Mouse (Mus musculus): Measurements from ENCODE around the gene Zfp287. TPM values are rescaled to one million over a fixed set of nuclear protein-coding genes. Genes with fewer than 3 reads are reported as not detected.

The Zfp287 gene
- polyA plus RNA-seq, 1 experiment from 2014 or later = 20.4 TPM

DNA sequence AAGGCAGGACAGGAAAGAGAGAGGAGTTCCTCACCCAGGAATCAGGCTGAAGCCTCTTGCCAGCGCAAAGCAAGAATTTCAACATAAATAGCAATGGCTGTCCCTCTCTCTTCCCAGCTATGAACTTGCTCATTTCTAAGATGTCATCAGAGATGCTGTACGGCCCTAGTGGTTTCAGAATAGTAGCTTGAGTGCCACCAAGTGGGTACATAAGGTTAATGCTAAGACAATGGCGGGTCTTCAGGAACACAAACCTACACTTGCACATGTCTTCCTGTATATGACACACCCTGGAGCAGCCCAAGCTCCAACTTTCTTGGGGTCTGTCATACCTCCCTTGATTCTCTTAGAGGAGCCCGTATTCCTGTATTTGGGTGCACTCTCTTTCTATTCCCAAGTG is 32.0 kb downstream of the Zfp287 start:
- no peak overlapping the region for H3K27ac ChIP-seq (replicated peaks)
- no peak for ATAC-seq (ENCODE audit: low FRiP score, low read depth)
- no peaks in the 10 kb centered on the region for H3K27me3 ChIP-seq
- H3K4me2 ChIP-seq (replicated peaks) = no peak overlapping the region
- H3K4me1 ChIP-seq = no peaks in the 10 kb centered on the region
- no peaks in the 10 kb centered on the region for H3K36me3 ChIP-seq
- H3K9ac ChIP-seq (replicated peaks) = no peak overlapping the region
- no peak overlapping the region for H3K4me3 ChIP-seq
- peaks cover 4% of the 10 kb centered on the region; the same call in 1 of the 2 replicates for H3K9me3 ChIP-seq
- WGBS = 75% methylated on average over 4 of the region's 4 CpGs

DNA sequence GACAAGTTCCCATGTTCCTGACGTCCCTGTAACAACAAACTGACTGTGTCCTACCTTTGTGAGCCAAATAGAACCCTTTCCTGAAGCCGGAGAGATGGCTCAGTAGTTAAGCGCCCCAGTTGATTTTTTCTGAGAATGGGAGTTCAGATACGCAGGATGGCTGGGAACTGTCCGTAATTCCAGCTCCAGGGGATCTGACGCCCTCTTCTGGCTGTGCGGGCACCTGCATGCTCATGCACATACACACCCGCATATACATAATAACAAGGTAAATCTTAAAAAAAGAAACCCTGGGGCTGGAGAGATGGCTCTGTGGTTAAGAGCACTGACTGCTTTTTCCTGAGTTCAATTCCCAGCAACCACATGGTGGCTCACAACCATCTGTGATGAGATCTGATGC is 36.6 kb downstream of the Zfp287 start:
- Histone ChIP-seq H3K4me3 (no peak overlapping the region), H3K27me3 (no peaks in the 10 kb centered on the region), H3K9me3 (peaks cover 4% of the 10 kb centered on the region; the same call in 1 of the 2 replicates), H3K36me3 (no peaks in the 10 kb centered on the region), H3K9ac (replicated peaks) (no peak overlapping the region), H3K27ac (replicated peaks) (no peak overlapping the region), H3K4me1 (no peaks in the 10 kb centered on the region), H3K4me2 (replicated peaks) (no peak overlapping the region)
- no peak for ATAC-seq (ENCODE audit: low FRiP score, low read depth)
- 97% methylated on average over 8 of the region's 8 CpGs for WGBS

DNA sequence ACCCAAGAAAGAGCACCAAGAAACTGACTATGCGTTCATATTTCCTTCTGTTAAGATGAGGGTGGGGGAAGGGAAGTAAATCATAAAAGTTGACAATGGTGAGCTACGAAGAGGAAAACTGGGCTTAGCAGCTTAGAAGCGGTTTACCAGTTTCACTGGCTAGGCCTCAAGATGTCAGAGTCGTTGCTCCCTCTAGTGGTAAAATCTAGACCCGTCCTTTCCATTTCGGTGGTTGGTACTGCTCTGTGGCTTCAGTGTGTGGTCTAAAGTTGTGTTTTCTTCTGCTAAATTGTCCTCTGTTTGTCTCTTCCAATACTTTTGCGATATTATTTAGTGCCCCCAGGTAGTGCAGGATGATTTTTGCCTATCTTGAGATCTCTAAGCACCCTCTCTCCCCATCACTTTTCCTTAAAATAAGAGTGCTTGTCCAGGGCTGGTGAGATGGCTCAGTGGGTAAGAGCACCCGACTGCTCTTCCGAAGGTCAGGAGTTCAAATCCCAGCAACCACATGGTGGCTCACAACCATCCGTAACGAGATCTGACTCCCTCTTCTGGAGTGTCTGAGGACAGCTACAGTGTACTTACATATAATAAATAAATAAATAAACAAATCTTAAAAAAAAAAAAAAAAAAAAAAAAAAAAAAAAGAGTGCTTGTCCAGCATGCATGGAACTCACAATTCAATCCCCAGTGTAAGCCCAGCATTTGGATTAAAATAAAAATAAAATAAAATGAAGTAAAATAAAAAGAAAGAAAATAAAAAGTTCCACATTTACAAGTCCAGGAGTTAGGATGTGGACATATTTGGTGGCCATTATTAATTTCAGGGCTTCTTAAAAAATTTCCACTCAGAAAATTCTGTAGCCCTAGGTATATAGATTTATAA is 38.2 kb downstream of the Zfp287 start:
- no peaks in the 10 kb centered on the region for H3K4me1 ChIP-seq
- ATAC-seq (ENCODE audit: low FRiP score, low read depth) = no peak
- no peaks in the 10 kb centered on the region for H3K27me3 ChIP-seq
- no peaks in the 10 kb centered on the region for H3K36me3 ChIP-seq
- H3K4me3 ChIP-seq = no peak overlapping the region
- no peak overlapping the region for H3K4me2 ChIP-seq (replicated peaks)
- no peak overlapping the region for H3K9ac ChIP-seq (replicated peaks)
- WGBS = 28% methylated on average over 11 of the region's 11 CpGs
- no peak overlapping the region for H3K27ac ChIP-seq (replicated peaks)
- peaks cover 4% of the 10 kb centered on the region; the same call in 1 of the 2 replicates for H3K9me3 ChIP-seq

DNA sequence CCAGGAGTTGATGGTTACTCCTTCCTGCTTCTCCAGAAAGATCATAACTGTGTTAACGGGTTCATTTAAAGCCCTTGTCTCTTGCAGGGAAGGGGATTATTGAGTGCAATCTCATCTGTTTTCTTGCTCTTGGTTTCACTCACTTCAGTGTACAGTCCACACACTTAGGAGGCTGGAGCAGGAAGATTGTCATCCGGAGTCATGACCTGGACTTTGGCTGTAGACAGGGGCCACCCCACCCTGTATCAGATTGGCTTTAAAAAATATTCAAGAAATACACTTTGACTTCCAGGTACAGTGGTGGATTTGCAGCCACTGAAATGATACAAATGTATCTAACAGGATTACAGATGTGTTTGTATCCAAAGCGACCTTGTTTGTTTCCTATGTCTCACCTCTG is 40.1 kb downstream of the Zfp287 start:
- ATAC-seq (ENCODE audit: low FRiP score, low read depth) = no peak
- no peaks in the 10 kb centered on the region for H3K36me3 ChIP-seq
- H3K9me3 ChIP-seq = peaks cover 4% of the 10 kb centered on the region; the same call in 1 of the 2 replicates
- H3K4me1 ChIP-seq = no peaks in the 10 kb centered on the region
- H3K27ac ChIP-seq (replicated peaks) = no peak overlapping the region
- H3K9ac ChIP-seq (replicated peaks) = no peak overlapping the region
- no peak overlapping the region for H3K4me3 ChIP-seq
- H3K27me3 ChIP-seq = no peaks in the 10 kb centered on the region
- WGBS = 93% methylated on average over 3 of the region's 3 CpGs
- H3K4me2 ChIP-seq (replicated peaks) = no peak overlapping the region

DNA sequence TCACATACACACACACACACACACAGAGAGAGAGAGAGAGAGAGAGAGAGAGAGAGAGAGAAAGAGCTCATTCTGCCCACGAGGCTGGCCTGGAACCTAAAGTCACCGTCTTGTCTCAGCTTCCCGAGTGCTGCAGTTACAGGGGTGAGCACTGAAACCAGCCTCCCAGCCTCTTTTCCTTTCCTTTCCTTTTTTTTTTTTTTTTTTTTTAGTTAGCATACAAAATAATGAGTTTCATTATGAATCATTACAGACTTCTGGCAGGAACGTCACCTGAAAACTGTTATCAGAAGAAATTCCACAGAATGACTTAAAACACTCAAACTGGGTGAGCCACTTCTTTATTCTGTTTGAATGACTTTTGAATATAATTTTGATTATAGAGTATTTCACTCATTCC is 51.8 kb downstream of the Zfp287 start:
- H3K9me3 ChIP-seq = no peaks in the 10 kb centered on the region
- H3K4me2 ChIP-seq (replicated peaks) = no peak overlapping the region
- H3K4me3 ChIP-seq = no peak overlapping the region
- H3K27ac ChIP-seq (replicated peaks) = no peak overlapping the region
- no peak overlapping the region for H3K9ac ChIP-seq (replicated peaks)
- WGBS = 92% methylated on average over 4 of the region's 4 CpGs
- no peaks in the 10 kb centered on the region for H3K27me3 ChIP-seq
- H3K4me1 ChIP-seq = peaks cover 10% of the 10 kb centered on the region
- ATAC-seq (ENCODE audit: low FRiP score, low read depth) = no peak
- no peaks in the 10 kb centered on the region for H3K36me3 ChIP-seq

DNA sequence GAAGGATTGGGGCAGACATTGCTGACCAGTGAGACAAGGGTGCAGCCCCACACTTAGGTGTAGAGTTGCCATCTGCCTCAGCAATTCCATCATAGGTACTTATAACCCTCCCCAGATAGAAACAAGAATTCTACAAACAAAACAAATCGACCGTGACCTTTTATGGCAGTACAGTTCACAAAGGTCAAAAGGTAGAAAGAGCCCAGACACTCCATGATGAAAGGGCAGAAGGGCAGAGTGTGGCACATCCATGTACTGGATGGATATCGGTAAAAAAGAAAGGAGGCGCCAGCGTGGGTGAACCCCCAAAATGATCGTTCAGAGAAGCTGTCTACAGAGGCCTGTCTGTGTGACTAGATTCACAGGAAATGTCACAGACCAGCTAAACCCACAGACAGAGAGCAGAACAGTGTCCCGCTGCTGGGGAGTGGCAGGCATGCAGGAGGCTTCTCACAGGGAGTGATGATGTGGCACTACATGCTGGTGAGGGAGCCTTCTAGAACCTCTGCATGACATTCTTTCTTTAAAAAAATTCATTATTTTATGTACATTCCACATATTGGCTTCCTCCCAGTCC is 52.8 kb downstream of the Zfp287 start:
- no peaks in the 10 kb centered on the region for H3K36me3 ChIP-seq
- H3K4me1 ChIP-seq = peaks cover 10% of the 10 kb centered on the region
- no peak for ATAC-seq (ENCODE audit: low FRiP score, low read depth)
- H3K9me3 ChIP-seq = no peaks in the 10 kb centered on the region
- WGBS = 92% methylated on average over 7 of the region's 7 CpGs
- no peak overlapping the region for H3K4me2 ChIP-seq (replicated peaks)
- H3K27me3 ChIP-seq = no peaks in the 10 kb centered on the region
- no peak overlapping the region for H3K9ac ChIP-seq (replicated peaks)
- H3K27ac ChIP-seq (replicated peaks) = no peak overlapping the region
- H3K4me3 ChIP-seq = no peak overlapping the region

DNA sequence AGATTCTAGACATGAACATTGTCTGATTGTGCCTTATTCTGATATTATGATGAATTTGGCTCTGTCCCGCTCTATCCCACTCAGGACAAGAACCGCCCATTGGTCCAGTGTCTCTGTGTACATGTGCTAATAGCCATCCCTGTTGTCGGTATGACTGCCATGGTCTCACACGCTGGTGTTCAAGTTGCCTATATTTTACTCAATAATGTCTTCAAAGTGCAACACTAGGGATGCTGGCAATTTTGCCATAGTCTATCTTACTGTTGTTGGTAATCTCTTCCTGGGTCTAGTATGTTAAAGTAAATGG is 55.5 kb downstream of the Zfp287 start:
- Histone ChIP-seq H3K36me3 (no peaks in the 10 kb centered on the region), H3K27ac (replicated peaks) (0 out of 2 replicates have a peak overlapping the region, but pooled peaks have one; percentile 15), H3K27me3 (no peaks in the 10 kb centered on the region), H3K4me1 (peaks cover 19% of the 10 kb centered on the region), H3K4me3 (no peak overlapping the region), H3K9me3 (no peaks in the 10 kb centered on the region), H3K4me2 (replicated peaks) (no peak overlapping the region), H3K9ac (replicated peaks) (no peak overlapping the region)
- ATAC-seq (ENCODE audit: low FRiP score, low read depth) = no peak
- WGBS = 93% methylated on average over 4 of the region's 4 CpGs

DNA sequence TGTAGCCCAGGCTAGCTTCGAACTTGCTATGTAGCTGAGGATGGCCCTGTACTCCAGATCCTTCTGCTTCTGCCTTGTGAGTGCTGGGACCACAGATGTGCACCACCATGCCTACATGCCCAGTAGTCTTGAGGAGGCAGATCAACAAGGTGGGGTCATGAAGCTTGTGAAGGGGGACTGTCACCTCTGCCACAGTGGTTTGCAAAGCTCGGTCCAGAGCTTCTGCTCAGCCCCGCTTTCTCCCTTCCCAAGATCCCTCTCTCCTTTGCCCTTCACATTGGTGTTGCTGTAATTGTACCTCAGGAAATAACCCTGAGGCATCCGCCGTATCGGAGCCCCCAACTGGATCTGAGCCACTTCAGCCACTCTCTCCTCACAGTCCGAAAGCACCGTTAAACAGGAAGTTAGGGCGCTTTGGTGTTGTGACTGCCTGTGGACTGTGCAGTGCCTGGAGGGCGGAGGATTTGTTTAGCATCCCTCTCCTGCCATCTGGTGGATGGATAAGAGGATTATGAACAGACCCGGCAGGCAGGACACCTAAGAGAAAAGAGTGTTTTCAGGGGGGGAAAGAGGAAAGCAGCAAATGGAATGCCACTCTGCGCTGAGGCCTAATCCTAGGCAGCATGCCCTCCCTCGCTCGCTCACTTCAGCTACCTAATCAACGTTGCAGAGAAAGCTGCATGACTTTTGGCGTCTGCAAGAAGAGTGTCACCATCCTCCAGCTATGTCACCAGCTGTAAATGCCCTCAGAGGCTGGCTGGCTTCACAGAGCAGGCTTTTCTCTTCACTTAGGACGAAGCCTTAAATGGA is 56.0 kb downstream of the Zfp287 start:
- Histone ChIP-seq H3K27ac (replicated peaks) (peak overlapping the region; percentile 17; the same call in 1 of the 2 replicates), H3K4me2 (replicated peaks) (peak overlapping the region; percentile 51), H3K4me1 (peaks cover 19% of the 10 kb centered on the region), H3K9ac (replicated peaks) (0 out of 2 replicates have a peak overlapping the region, but pooled peaks have one; percentile 37), H3K9me3 (no peaks in the 10 kb centered on the region), H3K27me3 (no peaks in the 10 kb centered on the region), H3K36me3 (no peaks in the 10 kb centered on the region), H3K4me3 (peak overlapping the region; percentile 25; the same call in 1 of the 2 replicates)
- WGBS = 19% methylated on average over 17 of the region's 17 CpGs
- peak; percentile 91 for ATAC-seq (ENCODE audit: low FRiP score, low read depth)

DNA sequence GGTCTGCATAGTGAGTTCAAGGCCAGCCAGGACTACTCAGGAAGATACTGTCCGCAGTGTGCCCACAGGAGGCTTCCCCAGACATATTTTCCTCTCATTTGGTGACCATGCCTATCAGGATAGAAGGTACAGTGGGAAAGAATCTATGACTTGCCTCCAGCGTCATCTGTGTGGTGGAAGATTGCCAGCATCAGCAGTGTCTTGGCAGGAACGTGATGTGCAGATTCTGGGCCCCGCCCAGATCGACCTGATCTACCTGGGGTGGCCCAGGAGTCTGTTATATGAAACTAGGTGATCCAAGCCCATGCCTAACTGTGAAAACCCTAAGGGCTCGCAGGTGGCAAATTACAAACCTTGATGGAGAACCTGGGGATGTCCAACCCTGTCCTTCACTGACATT is 61.7 kb downstream of the Zfp287 start:
- H3K36me3 ChIP-seq = peaks cover 7% of the 10 kb centered on the region; the same call in 1 of the 2 replicates
- H3K4me1 ChIP-seq = peaks cover 8% of the 10 kb centered on the region
- H3K4me2 ChIP-seq (replicated peaks) = no peak overlapping the region
- H3K9me3 ChIP-seq = no peaks in the 10 kb centered on the region
- WGBS = 85% methylated on average over 6 of the region's 6 CpGs
- no peak for ATAC-seq (ENCODE audit: low FRiP score, low read depth)
- H3K27ac ChIP-seq (replicated peaks) = no peak overlapping the region
- H3K4me3 ChIP-seq = no peak overlapping the region
- H3K9ac ChIP-seq (replicated peaks) = no peak overlapping the region
- H3K27me3 ChIP-seq = no peaks in the 10 kb centered on the region

DNA sequence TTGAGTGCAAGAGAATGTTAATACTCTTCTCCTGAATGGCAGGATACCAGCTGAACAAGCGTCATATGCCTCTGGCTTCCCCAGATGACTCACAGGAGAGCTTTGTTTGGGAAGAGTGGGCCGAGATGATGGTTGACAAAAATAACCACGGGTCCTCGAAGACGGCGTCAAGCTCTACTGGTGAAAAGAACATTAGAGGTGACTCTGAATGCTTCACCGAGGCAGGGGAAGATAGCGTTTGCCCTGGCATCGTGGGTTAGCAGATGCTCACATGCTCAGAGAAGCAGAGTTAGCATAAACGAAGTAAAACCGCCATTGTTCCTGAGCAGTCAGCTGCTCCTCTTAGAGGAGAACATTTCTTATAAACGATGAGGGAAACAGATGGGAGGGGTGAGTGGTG is 62.2 kb downstream of the Zfp287 start:
- no peak overlapping the region for H3K4me3 ChIP-seq
- H3K4me1 ChIP-seq = peaks cover 8% of the 10 kb centered on the region
- H3K27ac ChIP-seq (replicated peaks) = no peak overlapping the region
- H3K27me3 ChIP-seq = no peaks in the 10 kb centered on the region
- H3K4me2 ChIP-seq (replicated peaks) = no peak overlapping the region
- H3K9me3 ChIP-seq = no peaks in the 10 kb centered on the region
- no peak for ATAC-seq (ENCODE audit: low FRiP score, low read depth)
- WGBS = 71% methylated on average over 12 of the region's 12 CpGs
- H3K9ac ChIP-seq (replicated peaks) = no peak overlapping the region
- peaks cover 12% of the 10 kb centered on the region; the same call in 1 of the 2 replicates for H3K36me3 ChIP-seq

DNA sequence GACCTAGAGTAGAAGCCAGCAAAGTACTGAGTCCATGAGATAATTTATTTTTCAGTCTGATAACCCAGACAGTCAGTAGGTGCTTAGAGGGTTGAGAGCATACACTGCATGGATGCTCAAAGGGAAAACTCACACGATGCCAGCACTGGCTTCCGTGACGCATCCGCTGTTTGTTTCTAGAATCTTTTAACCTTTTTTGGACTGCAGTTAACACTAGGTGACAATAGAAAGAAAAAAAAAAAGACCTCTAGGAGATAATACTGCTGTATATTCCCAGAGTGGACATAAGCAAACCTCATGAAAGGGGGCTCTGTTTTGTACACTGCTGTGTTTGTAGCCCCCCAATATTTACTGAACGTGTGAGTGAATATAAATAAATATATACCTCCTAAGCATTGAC is 62.7 kb downstream of the Zfp287 start:
- no peak for ATAC-seq (ENCODE audit: low FRiP score, low read depth)
- H3K27me3 ChIP-seq = no peaks in the 10 kb centered on the region
- H3K36me3 ChIP-seq = peaks cover 15% of the 10 kb centered on the region; the same call in 1 of the 2 replicates
- no peaks in the 10 kb centered on the region for H3K9me3 ChIP-seq
- H3K4me1 ChIP-seq = peaks cover 8% of the 10 kb centered on the region
- no peak overlapping the region for H3K4me2 ChIP-seq (replicated peaks)
- H3K4me3 ChIP-seq = no peak overlapping the region
- no peak overlapping the region for H3K9ac ChIP-seq (replicated peaks)
- WGBS = 94% methylated on average over 5 of the region's 5 CpGs
- H3K27ac ChIP-seq (replicated peaks) = no peak overlapping the region

DNA sequence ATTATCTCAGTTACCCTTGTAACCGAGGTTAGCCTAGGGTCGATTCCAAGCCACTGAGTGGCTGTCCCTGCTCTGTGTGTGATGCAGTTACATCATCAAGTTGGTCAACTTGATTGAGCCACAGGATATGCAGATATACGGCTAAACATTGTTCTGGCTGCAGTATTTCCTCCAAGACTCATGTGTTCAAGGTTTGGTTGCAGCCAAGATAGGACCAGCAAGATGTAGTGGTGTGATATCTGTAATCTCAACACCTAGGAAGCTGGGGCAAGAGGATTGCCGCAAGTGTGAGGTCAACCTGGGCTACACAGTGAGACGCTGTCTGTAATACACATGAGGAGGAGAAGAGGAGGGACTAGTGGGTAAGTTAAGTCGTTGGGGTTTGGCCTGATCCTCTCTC is 67.5 kb downstream of the Zfp287 start:
- WGBS = 91% methylated on average over 6 of the region's 6 CpGs

More for the DNA sequence above, 67.5 kb downstream of the Zfp287 start:
- no peak overlapping the region for H3K4me3 ChIP-seq
- no peak overlapping the region for H3K27ac ChIP-seq (replicated peaks)
- ATAC-seq (ENCODE audit: low FRiP score, low read depth) = no peak
- H3K9me3 ChIP-seq = no peaks in the 10 kb centered on the region
- H3K4me2 ChIP-seq (replicated peaks) = no peak overlapping the region
- peaks cover 15% of the 10 kb centered on the region; the same call in 1 of the 2 replicates for H3K36me3 ChIP-seq
- no peaks in the 10 kb centered on the region for H3K27me3 ChIP-seq
- no peaks in the 10 kb centered on the region for H3K4me1 ChIP-seq
- H3K9ac ChIP-seq (replicated peaks) = no peak overlapping the region
